ENCODE assay signal across 11 mouse cellular contexts in the genomic region with DNA sequence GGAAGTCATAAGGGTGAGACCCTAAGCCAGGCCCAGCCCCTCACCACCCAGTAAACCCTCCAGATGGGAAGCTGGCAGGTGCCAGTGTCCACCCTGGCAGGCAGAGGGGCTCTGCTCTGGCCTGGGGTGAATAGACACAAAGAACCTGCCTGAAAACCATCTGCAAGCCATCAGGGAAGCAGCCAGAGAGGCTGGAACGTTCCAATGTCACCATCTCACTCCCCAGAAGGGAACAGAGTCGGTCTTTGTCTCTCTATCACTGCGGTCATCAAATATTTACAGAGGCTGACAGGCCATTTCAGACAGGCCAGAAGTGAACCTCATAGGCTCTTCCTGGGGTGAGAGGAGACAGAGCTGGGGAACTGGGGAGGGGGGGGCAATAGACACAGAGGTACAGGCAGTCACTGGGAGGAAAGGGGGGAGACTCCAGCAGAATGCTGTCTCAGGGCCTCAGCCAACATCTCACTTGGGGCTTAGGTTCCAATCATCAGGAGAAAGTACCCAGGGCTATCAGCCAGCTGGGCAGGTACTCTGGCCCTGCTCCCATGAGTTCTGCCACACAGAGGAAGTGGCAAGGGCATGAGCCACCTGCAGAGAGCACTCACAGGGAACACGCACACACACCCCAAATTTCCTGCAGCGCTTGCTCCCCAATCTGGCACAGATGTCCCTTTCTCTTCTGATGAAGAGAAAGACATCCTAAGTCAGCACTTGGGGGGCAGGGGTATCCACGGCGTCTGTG. TPM values are rescaled to one million over a fixed set of nuclear protein-coding genes. Genes with fewer than 3 reads are reported as not detected.
DNase-seq lines count a peak whose midpoint lies in the region; ATAC-seq and TF ChIP-seq lines count a peak whose summit lies in the region.
"Had no signal": no experiment of that assay in that cellular context is flagged by ENCODE, and none has a peak within 500 bp of the region (broad histone marks: within the 10 kb centered on the region; RNA-seq: fewer than 3 reads in every experiment).

No protein-coding gene starts in this region.

- DNase-seq in left cerebral cortex, postnatal 4 days: peak; percentile 59
- DNase-seq in left cerebral cortex, adult 18-20 months (ENCODE audit: low spot score in 2 of 2): no peak
- no peak for DNase-seq in stomach, postnatal 0 days (ENCODE audit: low spot score)
- no peak for DNase-seq in embryo, embryonic 9.5 days (ENCODE audit: extremely low spot score)
- no peak for DNase-seq in layer of hippocampus, adult 11-12 months (ENCODE audit: low spot score)
- DNase-seq: adrenal gland, postnatal 10 days; kidney, postnatal 10 days; lung, adult 2 months had no signal

- H3K36me3 ChIP-seq in forebrain, embryonic 15.5 days: no peaks in the 10 kb centered on the region; the same call in 1 of the 2 replicates
- H3K36me3 ChIP-seq in liver, embryonic 12.5 days: no peaks in the 10 kb centered on the region
- no peaks in the 10 kb centered on the region for H3K36me3 ChIP-seq in stomach, postnatal 0 days (ENCODE audit: control insufficient read depth, insufficient read depth, low read length)
- H3K36me3 ChIP-seq: embryonic facial prominence, embryonic 15.5 days had no signal

- peaks cover 63% of the 10 kb centered on the region for H3K4me1 ChIP-seq in forebrain, embryonic 15.5 days
- H3K4me1 ChIP-seq in liver, embryonic 12.5 days: peaks cover 6% of the 10 kb centered on the region; the same call in 1 of the 2 replicates
- H3K4me1 ChIP-seq in stomach, postnatal 0 days (replicated peaks; ENCODE audit: control insufficient read depth, insufficient read depth): peaks cover 9% of the 10 kb centered on the region

- H3K4me3 ChIP-seq in forebrain, embryonic 15.5 days: no peak overlapping the region
- no peak overlapping the region for H3K4me3 ChIP-seq in liver, embryonic 12.5 days
- no peak overlapping the region for H3K4me3 ChIP-seq in stomach, postnatal 0 days (ENCODE audit: low read depth, low read length)
- H3K4me3 ChIP-seq: embryonic facial prominence, embryonic 15.5 days had no signal

- H3K27me3 ChIP-seq in forebrain, embryonic 15.5 days: no peaks in the 10 kb centered on the region
- H3K27me3 ChIP-seq in liver, embryonic 12.5 days (replicated peaks): peaks cover 14% of the 10 kb centered on the region; the same call in 1 of the 2 replicates
- no peaks in the 10 kb centered on the region for H3K27me3 ChIP-seq in stomach, postnatal 0 days (ENCODE audit: control insufficient read depth, insufficient read depth, low read length)
- H3K27me3 ChIP-seq: embryonic facial prominence, embryonic 15.5 days had no signal

- no peak overlapping the region for H3K9ac ChIP-seq in forebrain, embryonic 15.5 days (replicated peaks)
- H3K9ac ChIP-seq in liver, embryonic 12.5 days: no peak overlapping the region
- 0 out of 2 replicates have a peak overlapping the region, but pooled peaks have one; percentile 13 for H3K9ac ChIP-seq in stomach, postnatal 0 days (ENCODE audit: low read length)
- H3K9ac ChIP-seq: embryonic facial prominence, embryonic 15.5 days had no signal

- peak overlapping the region; percentile 20 for H3K27ac ChIP-seq in forebrain, embryonic 15.5 days (replicated peaks)
- H3K27ac ChIP-seq in liver, embryonic 12.5 days: no peak overlapping the region
- peak overlapping the region; percentile 65 for H3K27ac ChIP-seq in stomach, postnatal 0 days (replicated peaks)
- H3K27ac ChIP-seq: embryonic facial prominence, embryonic 15.5 days had no signal

- intact Hi-C loops in left cerebral cortex, postnatal 4 days (cut with DNase I): no loop called here

- TF ChIP-seq CTCF in stomach, postnatal 0 days (IDR thresholded peaks at IDR 0.05; ENCODE audit: low read depth): no peak

- no peaks in the 10 kb centered on the region for H3K9me3 ChIP-seq in forebrain, embryonic 15.5 days
- no peaks in the 10 kb centered on the region for H3K9me3 ChIP-seq in liver, embryonic 12.5 days (replicated peaks)
- H3K9me3 ChIP-seq in stomach, postnatal 0 days (ENCODE audit: control insufficient read depth, low read length): no peaks in the 10 kb centered on the region
- H3K9me3 ChIP-seq: embryonic facial prominence, embryonic 15.5 days had no signal

- H3K4me2 ChIP-seq in forebrain, embryonic 15.5 days (replicated peaks): no peak overlapping the region
- H3K4me2 ChIP-seq in liver, embryonic 12.5 days: no peak overlapping the region
- H3K4me2 ChIP-seq in stomach, postnatal 0 days (replicated peaks; ENCODE audit: low read depth): no peak overlapping the region
- H3K4me2 ChIP-seq: embryonic facial prominence, embryonic 15.5 days had no signal

- 79% methylated on average over 7 of the region's 7 CpGs for WGBS in forebrain, embryonic 15.5 days
- WGBS in liver, embryonic 12.5 days (ENCODE audit: insufficient replicate concordance): 68% methylated on average over 7 of the region's 7 CpGs
- 49% methylated on average over 7 of the region's 7 CpGs for WGBS in stomach, postnatal 0 days

- TF ChIP-seq EP300 in stomach, postnatal 0 days (optimal IDR thresholded peaks at IDR 0.05): no peak

- ATAC-seq in forebrain, embryonic 15.5 days (replicated peaks): no peak
- ATAC-seq in liver, embryonic 12.5 days: peak; percentile 32; the same call in 1 of the 2 replicates
- ATAC-seq in stomach, postnatal 0 days (ENCODE audit: low FRiP score, low TSS enrichment): 0 out of 2 replicates have a peak, but pooled peaks have one; percentile 22

RNA-seq across cellular contexts. Expression of gene Wnk2, which starts 15.7 kb away (rescaled TPM):
- 100 to 1,000 TPM; 134 to 137 TPM for total RNA-seq in left cerebral cortex, postnatal 4 days (2021)
- total RNA-seq in left cerebral cortex, adult 18-20 months (2021): 100 to 1,000 TPM; 117 to 130 TPM
- 21.6 and 21.9 TPM in 2 replicates for polyA plus RNA-seq in forebrain, embryonic 15.5 days (2015; fragmentation: Nextera tagmentation; extraction: Ambion mirVana)
- polyA plus RNA-seq in liver, embryonic 12.5 days (2016; fragmentation: Nextera tagmentation; extraction: Ambion mirVana): 0.11 and 0.14 TPM in 2 replicates
- polyA plus RNA-seq in stomach, postnatal 0 days (2015; fragmentation: Nextera tagmentation; extraction: Ambion mirVana): 1.6 and 1.7 TPM in 2 replicates

RNA-seq across cellular contexts. Expression of gene Ninj1, which starts 55.2 kb away (rescaled TPM):
- 10 to 100 TPM; 17.2 to 17.4 TPM for total RNA-seq in left cerebral cortex, postnatal 4 days (2021)
- 10 to 100 TPM; 19.1 to 20.7 TPM for total RNA-seq in left cerebral cortex, adult 18-20 months (2021)
- polyA plus RNA-seq in forebrain, embryonic 15.5 days (2015; fragmentation: Nextera tagmentation; extraction: Ambion mirVana): 21.1 and 22.0 TPM in 2 replicates
- polyA plus RNA-seq in liver, embryonic 12.5 days (2016; fragmentation: Nextera tagmentation; extraction: Ambion mirVana): 41.5 and 42.6 TPM in 2 replicates
- 76.3 and 83.1 TPM in 2 replicates for polyA plus RNA-seq in stomach, postnatal 0 days (2015; fragmentation: Nextera tagmentation; extraction: Ambion mirVana)
